Mouse (Mus musculus) heart, postnatal 0 days (tissue): ENCODE data around the gene Cryab.

Experiments
- CTCF ChIP-seq: IDR thresholded peaks from 2 replicates; pipeline ENCODE4 v1.5.1; 2016; ENCODE audit warnings: antibody characterized with exemption, control low read depth, low read depth
- EP300 ChIP-seq: IDR thresholded peaks from 2 replicates; pipeline ENCODE4 v1.6.1; 2016; ENCODE audit warnings: antibody characterized with exemption, low read depth

DNA sequence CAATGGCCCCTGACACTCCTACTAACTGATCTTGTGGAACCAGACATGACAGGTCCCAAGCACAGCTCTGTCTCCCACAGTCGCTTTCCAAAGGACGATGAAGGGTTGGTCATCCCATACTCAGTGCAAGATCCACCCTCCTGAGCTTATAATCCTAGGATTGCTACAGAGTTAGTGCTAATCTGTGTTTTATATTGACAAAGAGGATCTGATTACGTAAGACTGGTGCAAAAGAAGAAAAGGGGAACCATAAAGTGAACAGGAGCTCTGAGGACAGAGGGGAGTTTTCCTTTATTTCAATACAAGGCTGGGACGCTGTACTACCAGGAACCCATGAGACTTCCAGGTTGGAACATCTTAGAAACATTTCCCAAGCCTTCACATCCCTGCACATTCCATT lies 39.8 kb upstream of the Cryab start:
- TF ChIP-seq EP300 (no peak), CTCF (no peak)
